Mouse (Mus musculus): ENCODE measurements around the gene Daam1. TPM values are rescaled to one million over a fixed set of nuclear protein-coding genes. Genes with fewer than 3 reads are reported as not detected.

Gene Daam1
- polyA plus RNA-seq, 1 experiment from 2014 or later, result 11.0 TPM

DNA sequence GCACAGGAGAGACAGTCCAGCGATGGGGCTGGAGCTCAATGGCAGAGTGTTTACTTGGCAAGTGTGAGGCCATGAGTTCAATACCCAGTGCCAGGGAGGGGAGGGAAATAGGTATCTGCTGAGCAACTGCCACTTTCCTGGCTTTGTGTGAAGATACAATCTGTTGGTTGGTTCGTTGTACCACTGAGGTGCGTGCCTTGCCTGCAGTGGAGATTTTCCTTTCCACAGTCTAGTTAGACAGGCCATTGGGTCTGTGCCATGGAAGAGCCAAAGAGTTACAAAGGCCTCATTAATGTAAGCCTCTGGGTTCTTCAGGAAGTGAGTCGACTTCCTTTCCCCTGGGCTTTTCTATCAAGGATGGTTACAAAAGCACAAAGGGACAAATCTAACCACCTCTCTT, 112.8 kb downstream of the Daam1 start:
- no peak overlapping the region for H3K27ac ChIP-seq (ENCODE audit: low read length)
- 74% methylated on average over 4 of the region's 4 CpGs for WGBS

GRCm38 (mm10) chr12:71945844-71946243, 115.0 kb downstream of the Daam1 start:
- DNase-seq (ENCODE audit: low spot score) (no peak), ATAC-seq (no peak)
- H3K9ac ChIP-seq (replicated peaks; ENCODE audit: low read depth), result no peak overlapping the region
- 81% methylated on average over 7 of the region's 7 CpGs for WGBS
- peaks cover 30% of the 10 kb centered on the region for H3K36me3 ChIP-seq (ENCODE audit: insufficient read depth, low read length)
- H3K27me3 ChIP-seq (replicated peaks; ENCODE audit: insufficient read depth, low read length), result no peaks in the 10 kb centered on the region
- no peaks in the 10 kb centered on the region for H3K9me3 ChIP-seq (ENCODE audit: low read length)
- no peaks in the 10 kb centered on the region for H3K4me1 ChIP-seq (ENCODE audit: insufficient read depth, low read depth, low read length)
- H3K4me3 ChIP-seq (ENCODE audit: low read depth, low read length), result no peak overlapping the region
- no peak overlapping the region for H3K27ac ChIP-seq (ENCODE audit: low read length)
- TF ChIP-seq EP300 (IDR thresholded peaks at IDR 0.05) (no peak), CTCF (IDR thresholded peaks at IDR 0.05) (no peak)
- no peak overlapping the region for H3K4me2 ChIP-seq (replicated peaks; ENCODE audit: low read depth, low read length)

More for the DNA sequence above, 112.8 kb downstream of the Daam1 start:
- no peaks in the 10 kb centered on the region for H3K27me3 ChIP-seq (replicated peaks; ENCODE audit: insufficient read depth, low read length)
- no peak for ATAC-seq
- TF ChIP-seq CTCF (IDR thresholded peaks at IDR 0.05) (no peak), EP300 (IDR thresholded peaks at IDR 0.05) (0 out of 2 replicates have a peak, but pooled peaks have one; percentile 22)
- H3K4me3 ChIP-seq (ENCODE audit: low read depth, low read length), result no peak overlapping the region
- H3K4me2 ChIP-seq (replicated peaks; ENCODE audit: low read depth, low read length), result no peak overlapping the region
- peaks cover 29% of the 10 kb centered on the region for H3K36me3 ChIP-seq (ENCODE audit: insufficient read depth, low read length)
- no peak overlapping the region for H3K9ac ChIP-seq (replicated peaks; ENCODE audit: low read depth)
- no peaks in the 10 kb centered on the region for H3K4me1 ChIP-seq (ENCODE audit: insufficient read depth, low read depth, low read length)
- DNase-seq (ENCODE audit: low spot score), result no peak
- no peaks in the 10 kb centered on the region for H3K9me3 ChIP-seq (ENCODE audit: low read length)

- no peak for DNase-seq (ENCODE audit: low spot score)
- H3K27ac ChIP-seq (ENCODE audit: low read length), result no peak overlapping the region
- H3K4me3 ChIP-seq (ENCODE audit: low read depth, low read length), result no peak overlapping the region
- peaks cover 30% of the 10 kb centered on the region for H3K36me3 ChIP-seq (ENCODE audit: insufficient read depth, low read length)
- TF ChIP-seq EP300 (IDR thresholded peaks at IDR 0.05), result no peak
- no peaks in the 10 kb centered on the region for H3K9me3 ChIP-seq (ENCODE audit: low read length)
- H3K9ac ChIP-seq (replicated peaks; ENCODE audit: low read depth), result no peak overlapping the region
- H3K27me3 ChIP-seq (replicated peaks; ENCODE audit: insufficient read depth, low read length), result no peaks in the 10 kb centered on the region
- no peak for ATAC-seq
- no peaks in the 10 kb centered on the region for H3K4me1 ChIP-seq (ENCODE audit: insufficient read depth, low read depth, low read length)
- WGBS, result 70% methylated on average over 8 of the region's 8 CpGs
- H3K4me2 ChIP-seq (replicated peaks; ENCODE audit: low read depth, low read length), result no peak overlapping the region
Observed at GRCm38 (mm10) chr12:71946448-71946847, 115.6 kb downstream of the Daam1 start.

- 92% methylated on average over 6 of the region's 6 CpGs for WGBS
- Histone ChIP-seq H3K4me3 (ENCODE audit: low read depth, low read length) (no peak overlapping the region), H3K9ac (replicated peaks; ENCODE audit: low read depth) (no peak overlapping the region), H3K27me3 (replicated peaks; ENCODE audit: insufficient read depth, low read length) (no peaks in the 10 kb centered on the region), H3K4me2 (replicated peaks; ENCODE audit: low read depth, low read length) (no peak overlapping the region), H3K4me1 (ENCODE audit: insufficient read depth, low read depth, low read length) (no peaks in the 10 kb centered on the region), H3K27ac (ENCODE audit: low read length) (no peak overlapping the region), H3K36me3 (ENCODE audit: insufficient read depth, low read length) (peaks cover 37% of the 10 kb centered on the region), H3K9me3 (ENCODE audit: low read length) (no peaks in the 10 kb centered on the region)
- ATAC-seq, result no peak
- TF ChIP-seq EP300 (IDR thresholded peaks at IDR 0.05) (no peak), CTCF (IDR thresholded peaks at IDR 0.05) (no peak)
- DNase-seq (ENCODE audit: low spot score), result no peak
Observed at GRCm38 (mm10) chr12:71948972-71949371, 118.1 kb downstream of the Daam1 start.

GRCm38 (mm10) chr12:71949606-71950005, 118.7 kb downstream of the Daam1 start:
- whole genome bisulfite sequencing, result 81% methylated on average over 6 of the region's 6 CpGs
- Histone ChIP-seq H3K9ac (replicated peaks; ENCODE audit: low read depth) (no peak overlapping the region), H3K9me3 (ENCODE audit: low read length) (no peaks in the 10 kb centered on the region), H3K27ac (ENCODE audit: low read length) (no peak overlapping the region), H3K4me3 (ENCODE audit: low read depth, low read length) (no peak overlapping the region), H3K4me2 (replicated peaks; ENCODE audit: low read depth, low read length) (no peak overlapping the region), H3K4me1 (ENCODE audit: insufficient read depth, low read depth, low read length) (no peaks in the 10 kb centered on the region), H3K27me3 (replicated peaks; ENCODE audit: insufficient read depth, low read length) (no peaks in the 10 kb centered on the region), H3K36me3 (ENCODE audit: insufficient read depth, low read length) (peaks cover 31% of the 10 kb centered on the region)
- no peak for DNase-seq (ENCODE audit: low spot score)
- TF ChIP-seq EP300 (IDR thresholded peaks at IDR 0.05) (no peak), CTCF (IDR thresholded peaks at IDR 0.05) (no peak)
- 0 out of 2 replicates have a peak, but pooled peaks have one; percentile 23 for ATAC-seq

DNA sequence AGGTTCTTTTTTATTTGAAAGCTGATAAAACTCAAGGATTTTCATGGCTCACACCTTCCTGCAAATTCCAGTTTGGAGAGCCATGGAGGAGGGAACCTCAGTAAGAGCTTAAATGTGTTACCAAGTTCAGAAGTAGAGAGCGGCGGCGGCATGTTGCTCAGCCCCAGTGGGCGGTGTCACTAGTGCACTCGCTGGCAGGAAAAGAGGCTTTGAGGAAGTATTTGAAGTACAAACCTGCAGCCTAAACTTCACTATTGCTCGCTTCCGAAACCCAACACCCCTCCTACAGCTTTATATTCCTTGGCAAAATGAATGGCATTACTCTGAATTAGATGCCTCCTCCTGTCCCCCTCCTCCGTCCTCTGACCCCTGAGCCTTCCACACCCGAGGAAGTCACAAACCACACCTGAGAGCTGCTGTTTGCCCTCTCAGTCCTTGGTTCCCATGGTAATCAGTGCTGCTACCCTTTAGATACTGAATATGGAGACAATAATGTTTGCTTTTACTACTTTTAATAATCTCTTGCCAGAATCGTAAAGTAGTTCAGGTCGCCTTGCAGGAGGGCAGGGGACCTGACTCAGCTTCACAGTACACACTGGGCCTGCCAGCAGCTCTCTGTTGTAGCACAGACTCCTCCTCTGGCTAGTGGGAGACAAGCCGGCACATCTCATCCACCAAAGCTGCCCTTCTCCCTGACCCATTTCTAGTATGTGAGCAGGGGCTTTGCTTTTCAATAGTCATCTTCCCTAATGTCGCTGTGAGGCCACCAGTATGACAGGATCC, 119.4 kb downstream of the Daam1 start:
- peak; percentile 75 for ATAC-seq
- Histone ChIP-seq H3K9ac (replicated peaks; ENCODE audit: low read depth) (no peak overlapping the region), H3K27me3 (replicated peaks; ENCODE audit: insufficient read depth, low read length) (no peaks in the 10 kb centered on the region), H3K4me2 (replicated peaks; ENCODE audit: low read depth, low read length) (no peak overlapping the region), H3K4me1 (ENCODE audit: insufficient read depth, low read depth, low read length) (no peaks in the 10 kb centered on the region), H3K36me3 (ENCODE audit: insufficient read depth, low read length) (peaks cover 29% of the 10 kb centered on the region), H3K9me3 (ENCODE audit: low read length) (no peaks in the 10 kb centered on the region), H3K27ac (ENCODE audit: low read length) (no peak overlapping the region), H3K4me3 (ENCODE audit: low read depth, low read length) (no peak overlapping the region)
- TF ChIP-seq EP300 (IDR thresholded peaks at IDR 0.05), result no peak
- TF ChIP-seq CTCF (IDR thresholded peaks at IDR 0.05), result no peak
- DNase-seq (ENCODE audit: low spot score), result peak; percentile 77
- 67% methylated on average over 13 of the region's 13 CpGs for WGBS

All from lung, postnatal 0 days (tissue).